Mouse (Mus musculus): ENCODE results near the gene Chst8. TPM values are rescaled to one million over a fixed set of nuclear protein-coding genes. Genes with fewer than 3 reads are reported as not detected.

The Chst8 gene
- polyA plus RNA-seq, 1 experiment from 2014 or later, result 0.49 TPM

Other genes with a start within 250 kb of the Chst8 start
- gene Kctd15, start 156.0 kb downstream of the Chst8 start, polyA plus RNA-seq (2014; fragmentation: Nextera tagmentation; extraction: Ambion mirVana), result 1.6 and 1.7 TPM in 2 replicates
- gene Pepd, start 99.7 kb upstream of the Chst8 start, polyA plus RNA-seq (2014; fragmentation: Nextera tagmentation; extraction: Ambion mirVana), result 48.8 and 49.4 TPM in 2 replicates
- 15.7 and 18.3 TPM in 2 replicates for gene Cebpg, start 243.9 kb upstream of the Chst8 start, polyA plus RNA-seq (2014; fragmentation: Nextera tagmentation; extraction: Ambion mirVana)

Data from heart, embryonic 14.5 days (tissue).